Mouse (Mus musculus): ENCODE measurements around the gene Gabpb2.
A peak's percentile ranks its signal among the peaks of the same experiment; 100 is the strongest.

The Gabpb2 gene

DNA sequence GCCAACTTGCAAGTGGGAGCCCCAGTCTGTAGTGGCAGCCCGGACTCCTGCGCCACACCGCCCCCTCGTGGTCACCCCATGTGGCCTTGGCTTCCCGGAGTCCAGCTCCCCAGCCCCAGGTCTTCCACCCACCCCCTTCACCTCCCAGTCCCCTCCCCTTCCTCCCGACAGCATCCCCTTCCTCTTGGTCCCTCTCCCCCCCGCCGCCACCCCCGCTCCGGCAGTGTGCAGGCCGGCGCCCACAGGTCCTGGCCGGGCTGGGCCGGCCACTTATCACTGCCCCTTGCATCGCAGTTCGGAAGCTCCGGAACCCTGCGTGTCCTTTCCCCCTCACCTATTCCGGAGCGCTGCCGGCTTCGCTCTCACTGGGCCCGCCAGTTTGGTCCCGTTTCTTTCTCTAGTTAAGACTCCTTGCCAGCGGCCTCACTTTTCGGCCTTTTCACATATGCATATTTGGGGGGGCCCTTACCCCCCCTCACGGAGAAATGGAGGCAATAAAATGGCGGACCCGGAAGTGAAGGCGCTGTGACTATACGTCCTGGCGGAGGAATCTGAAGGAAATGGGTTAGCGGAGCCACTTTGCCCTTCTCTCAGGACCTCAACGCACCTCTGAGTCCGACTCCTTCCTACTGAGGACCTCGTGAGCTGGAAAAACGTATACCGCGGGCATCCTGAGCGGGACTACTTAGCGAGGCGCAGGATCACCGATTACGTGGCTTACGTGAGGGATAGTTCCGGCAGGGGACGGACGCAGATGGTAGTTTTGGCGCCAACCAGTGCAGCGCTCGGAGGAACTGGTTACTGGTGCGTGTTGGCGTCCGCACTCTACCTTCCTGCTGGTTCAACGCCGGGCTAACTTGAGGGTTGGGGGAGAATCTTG is at the start of gene Gabpb2:
Gene Gabpb2 (minus strand): TSS at position 662 of the 880 bp plus-strand sequence.
- DNase-seq (ENCODE audit: low read depth, low spot score) = peak; percentile 99

DNA sequence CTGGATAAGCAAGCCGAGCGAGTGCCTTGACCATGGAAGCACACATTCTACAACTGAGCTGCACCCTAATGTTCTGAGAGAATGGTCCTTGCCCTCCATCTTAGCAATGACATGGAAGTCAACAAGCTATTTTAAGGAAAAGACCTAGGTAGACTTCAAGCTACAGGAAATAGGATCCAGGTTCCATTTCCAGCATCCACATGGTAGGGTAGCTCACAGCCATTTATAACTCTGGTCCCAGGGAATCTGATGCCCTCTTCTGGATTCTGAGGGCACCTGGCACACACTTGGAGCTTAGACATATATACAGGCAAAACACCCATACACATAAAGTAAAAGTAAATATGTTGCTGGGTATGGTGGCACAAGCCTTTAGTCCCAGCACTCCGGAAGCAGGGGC is 48.3 kb upstream of the Gabpb2 start:
- DNase-seq (ENCODE audit: low read depth, low spot score) = no peak

DNA sequence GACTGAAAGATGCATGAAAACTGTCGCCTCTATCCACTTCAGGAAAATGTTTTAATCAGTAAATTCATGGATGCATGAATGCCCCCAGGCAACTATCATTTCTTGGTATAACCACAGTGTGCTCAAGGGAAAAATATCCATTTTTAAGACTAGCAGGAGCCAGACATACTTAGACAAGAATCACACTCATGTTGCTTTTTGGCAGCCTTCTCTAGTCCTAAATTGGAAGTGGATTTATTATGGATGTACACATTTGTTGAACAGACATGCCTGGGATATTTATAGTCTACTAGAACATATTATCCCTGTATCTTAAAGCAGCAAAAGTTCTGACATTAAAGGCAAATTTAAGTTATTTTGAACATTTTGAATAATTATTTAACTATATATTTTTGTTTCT is 47.0 kb upstream of the Gabpb2 start:
- DNase-seq (ENCODE audit: low read depth, low spot score) = no peak

DNA sequence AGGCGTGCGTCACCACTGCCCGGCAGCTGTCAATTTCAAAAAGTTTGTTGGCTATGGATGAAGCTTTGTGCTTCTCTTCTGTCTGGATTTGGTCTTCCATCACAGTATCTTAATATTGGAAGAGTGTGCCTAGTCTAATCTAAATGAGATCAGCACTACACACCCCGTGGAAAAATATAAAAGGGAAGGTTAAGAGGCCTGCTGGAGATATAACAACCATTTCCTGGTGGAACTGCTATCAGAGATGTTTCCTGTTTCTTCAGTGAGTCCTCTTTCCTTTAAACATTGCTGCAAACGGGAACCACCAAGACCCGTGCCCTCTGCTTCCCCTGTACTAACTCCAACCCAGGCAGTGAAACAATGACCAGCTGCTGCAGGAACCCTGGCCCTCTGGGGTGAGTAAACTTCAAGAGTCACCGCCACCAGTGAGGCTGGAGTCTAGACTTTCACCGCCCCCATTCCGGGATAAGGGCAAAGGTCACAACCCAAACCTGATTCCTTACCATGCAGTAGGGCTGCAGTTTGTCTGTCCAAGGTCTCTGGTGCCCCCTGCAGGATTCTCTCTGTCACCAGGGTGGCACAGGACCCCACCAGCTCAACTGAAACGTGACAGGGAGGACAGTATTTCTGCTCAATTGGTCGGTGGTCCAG is 45.5 kb upstream of the Gabpb2 start:
- peak; percentile 86 for DNase-seq (ENCODE audit: low read depth, low spot score)

DNA sequence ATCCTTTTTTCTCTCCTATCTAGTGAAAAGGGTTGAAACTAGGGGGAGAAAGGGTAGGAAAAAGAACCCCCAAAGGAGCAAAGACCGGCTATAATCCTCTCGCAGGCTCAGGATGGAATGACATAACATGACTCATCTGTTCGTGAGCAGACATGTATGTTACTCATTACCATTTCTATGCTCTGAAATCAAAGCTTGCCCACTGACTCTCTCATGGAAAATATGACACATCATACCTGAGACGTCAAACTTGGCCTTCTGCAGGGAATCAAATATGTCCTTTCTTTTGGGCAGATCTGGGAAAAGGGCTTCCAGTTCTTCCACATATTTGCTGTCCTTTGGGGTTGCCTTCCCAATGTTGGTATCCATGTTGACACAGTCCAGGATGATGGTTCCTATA is 44.3 kb upstream of the Gabpb2 start:
- DNase-seq (ENCODE audit: low read depth, low spot score) = no peak

DNA sequence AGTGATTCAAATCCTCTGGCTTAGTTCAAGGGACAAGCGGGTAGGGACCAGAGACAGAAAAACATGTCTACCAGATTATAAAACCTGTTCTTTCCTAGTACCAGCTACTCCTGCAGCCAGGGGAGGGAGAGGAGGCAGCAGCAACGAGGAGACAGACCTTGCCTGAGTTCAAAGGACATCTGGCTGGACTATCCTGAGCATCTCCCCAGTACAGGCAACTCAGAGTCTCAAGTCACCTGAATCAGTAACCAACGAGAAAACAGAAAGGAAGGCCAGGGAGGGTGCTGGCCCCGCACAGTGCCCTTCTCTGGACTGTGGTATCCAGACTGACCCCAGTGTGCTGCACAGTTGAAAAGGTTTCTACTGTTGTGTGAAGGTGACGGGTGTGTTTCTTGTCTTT is 39.2 kb upstream of the Gabpb2 start:
- no peak for DNase-seq (ENCODE audit: low read depth, low spot score)

DNA sequence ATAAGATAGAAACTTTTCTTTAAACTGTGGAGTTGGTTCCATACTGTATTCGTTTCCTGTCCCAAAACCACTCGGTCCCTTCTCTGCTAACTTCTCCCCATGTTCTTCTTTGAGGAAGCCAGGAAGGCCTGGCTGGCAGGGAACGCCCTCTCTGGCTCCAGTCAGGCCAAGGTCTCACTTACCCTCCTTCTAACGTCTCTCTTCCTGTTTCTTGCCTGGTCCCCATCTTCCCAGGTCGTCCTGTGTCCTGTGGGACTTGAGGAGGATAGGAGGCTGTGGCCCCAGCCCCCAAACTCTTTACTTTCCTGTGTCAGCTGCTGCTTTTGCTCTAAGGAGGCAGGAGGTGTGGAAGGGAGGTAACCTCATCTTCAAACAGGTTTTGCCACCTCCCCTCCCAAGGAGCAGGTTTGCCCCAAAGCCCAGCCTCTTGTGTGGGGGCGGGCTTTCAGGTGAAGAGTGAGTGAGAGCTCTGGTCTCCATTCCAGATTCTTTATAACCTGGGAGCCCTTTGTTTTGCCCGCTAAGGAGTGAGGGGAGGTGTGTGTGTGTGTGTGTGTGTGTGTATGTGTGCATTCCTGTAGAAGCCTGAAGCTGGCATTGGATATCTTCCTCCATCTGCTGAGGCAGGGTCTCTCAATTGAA is 33.2 kb upstream of the Gabpb2 start, which contains the start of gene Bnipl:
Gene Bnipl (minus strand): TSS at position 411 of the 642 bp plus-strand sequence.
- DNase-seq (ENCODE audit: low read depth, low spot score) = no peak

DNA sequence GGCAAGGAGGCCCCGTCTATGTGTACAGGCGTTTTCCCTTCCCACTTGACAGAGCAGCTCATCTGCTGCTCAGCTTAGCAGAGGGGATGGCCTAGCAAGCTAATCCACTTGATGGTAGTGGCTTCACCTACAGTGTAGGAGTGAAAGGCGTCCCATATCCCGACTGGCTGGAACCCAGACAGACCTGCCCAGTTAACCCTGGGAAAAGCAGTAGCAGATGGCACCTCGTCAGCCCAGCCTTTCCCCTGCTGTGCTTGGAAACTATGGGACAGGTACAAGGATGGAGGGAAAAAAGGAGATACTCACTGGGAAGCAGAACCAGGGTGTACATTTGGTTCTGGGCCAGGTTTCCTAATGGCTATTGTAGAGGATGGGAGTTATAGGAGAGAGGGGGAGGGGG is 32.6 kb upstream of the Gabpb2 start:
- no peak for DNase-seq (ENCODE audit: low read depth, low spot score)

DNA sequence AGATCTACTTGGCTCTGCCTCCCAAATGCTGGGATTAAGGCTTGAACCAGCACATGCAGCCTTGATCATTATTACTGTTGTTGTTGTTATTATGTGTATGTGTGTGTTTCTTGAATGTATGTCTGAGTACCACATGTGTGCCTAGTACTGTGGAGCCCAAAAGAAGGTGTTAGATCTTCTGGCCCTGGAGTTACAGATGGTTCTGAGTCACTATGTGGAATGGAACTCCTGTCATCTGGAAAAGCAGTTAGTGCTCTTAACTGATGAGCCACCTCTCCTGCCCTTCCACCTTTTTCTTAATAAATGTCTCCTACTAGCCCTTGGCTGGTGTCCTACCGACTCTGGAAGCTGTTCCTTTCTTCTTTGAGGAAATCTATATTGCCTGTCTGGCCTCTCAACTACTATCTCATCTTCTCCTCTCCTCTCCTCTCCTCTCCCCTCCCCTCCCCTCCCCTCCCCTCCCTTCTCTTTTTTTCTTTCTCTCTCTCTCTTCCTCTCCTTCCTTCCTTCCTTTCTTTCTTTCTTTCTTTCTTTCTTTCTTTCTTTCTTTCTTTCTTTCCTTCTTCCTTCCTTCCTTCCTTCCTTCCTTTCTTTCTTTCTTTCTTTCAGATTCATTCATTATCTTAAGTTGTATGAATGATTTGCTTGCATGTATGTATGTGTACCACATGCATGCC is 30.1 kb upstream of the Gabpb2 start:
- DNase-seq (ENCODE audit: low read depth, low spot score) = no peak

DNA sequence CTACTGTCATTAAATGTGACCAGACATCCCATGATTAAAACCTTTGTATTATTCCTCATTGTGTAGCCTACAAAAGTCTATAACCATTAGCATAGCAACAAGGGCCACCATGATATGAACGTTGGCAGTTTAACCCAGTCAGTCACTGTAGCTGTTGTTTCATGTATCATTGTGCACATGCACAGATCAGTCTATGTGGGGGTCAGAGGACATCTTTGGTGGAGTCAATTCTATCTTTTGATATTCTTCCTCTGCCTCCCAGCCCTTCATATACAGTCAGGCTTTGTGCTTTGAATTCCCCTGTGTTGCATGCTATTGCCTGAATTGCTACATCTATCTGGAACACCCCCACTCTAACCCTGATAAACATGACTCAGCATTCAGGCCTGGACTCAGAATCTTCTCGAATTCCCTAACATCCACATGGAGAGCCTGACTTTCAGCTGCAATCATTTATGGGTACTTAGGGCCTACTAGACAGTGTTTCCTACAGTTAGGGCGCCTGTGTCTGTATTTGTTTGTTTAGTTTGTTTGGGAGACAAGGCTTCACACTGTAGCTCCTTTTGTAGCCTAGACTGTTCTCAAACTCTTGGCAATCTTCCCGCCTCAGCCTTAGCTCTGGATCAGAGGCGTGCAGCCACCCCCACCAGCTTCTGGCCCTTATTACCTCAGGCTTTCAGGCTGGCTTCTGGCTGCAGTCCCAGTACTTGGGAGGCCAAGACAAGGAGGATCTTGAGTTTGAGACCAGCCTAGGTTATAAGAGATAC is 28.9 kb upstream of the Gabpb2 start:
- no peak for DNase-seq (ENCODE audit: low read depth, low spot score)

DNA sequence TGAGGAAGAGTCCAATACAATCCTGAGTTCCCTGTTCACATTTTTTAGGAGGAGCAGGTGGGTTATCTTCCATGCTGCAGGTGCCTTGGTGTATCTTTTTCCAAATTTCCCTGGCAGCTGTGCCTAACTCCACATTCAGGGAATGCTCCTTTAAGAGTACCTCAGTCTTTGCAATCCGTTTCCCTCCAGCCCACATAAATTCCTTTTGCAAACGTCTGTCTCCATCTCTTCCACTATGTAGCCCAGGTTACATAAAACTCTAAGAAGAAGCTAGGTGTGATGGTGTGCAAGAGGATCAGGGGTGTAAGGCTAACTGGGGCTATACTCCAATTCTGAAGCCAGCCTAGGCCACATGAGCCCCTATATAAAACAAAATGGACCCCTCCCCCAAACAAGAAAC is 25.4 kb upstream of the Gabpb2 start:
- DNase-seq (ENCODE audit: low read depth, low spot score) = no peak

DNA sequence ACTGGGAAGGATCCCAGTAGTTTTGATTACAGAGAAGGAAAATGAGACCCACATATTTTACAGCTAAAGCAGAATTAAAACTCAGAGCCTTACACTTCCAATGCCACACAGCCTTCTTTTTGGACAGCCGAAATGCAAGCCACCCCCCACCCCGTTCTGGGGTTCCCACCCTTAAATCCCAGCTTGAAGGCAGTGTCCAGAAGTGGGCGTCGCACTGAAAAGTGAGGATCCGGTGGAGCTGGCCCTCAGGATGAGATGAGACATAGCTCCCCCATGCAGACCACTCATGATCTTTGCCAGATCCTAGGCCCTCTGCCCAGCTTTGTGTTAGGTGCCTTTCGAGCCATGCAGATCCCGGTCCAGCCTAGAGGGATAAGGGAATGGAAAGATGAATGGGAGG is 23.8 kb upstream of the Gabpb2 start, which contains the start of gene Gm128:
Gene Gm128 (minus strand): TSS at position 101 of the 400 bp plus-strand sequence.
- no peak for DNase-seq (ENCODE audit: low read depth, low spot score)

DNA sequence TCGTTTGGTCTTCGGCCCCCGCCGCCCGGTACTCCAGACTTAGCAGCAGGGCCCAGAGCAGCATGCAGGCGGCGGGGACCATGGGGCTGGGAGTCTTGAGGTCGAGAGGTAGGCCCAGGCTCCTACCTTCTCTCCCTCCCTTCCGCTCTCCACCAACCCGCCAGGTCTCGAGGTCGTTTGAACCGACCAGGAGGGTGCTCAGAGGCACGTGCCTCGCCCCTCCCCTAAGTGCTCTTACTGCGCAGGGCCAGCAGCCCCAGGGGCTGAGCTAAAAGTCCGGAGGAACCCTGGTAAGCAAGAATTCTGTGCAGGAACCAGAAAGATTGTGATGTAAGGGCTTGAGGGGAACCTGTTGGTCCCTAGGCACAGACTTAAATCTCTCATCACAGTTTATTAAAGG is 23.2 kb upstream of the Gabpb2 start:
- peak; percentile 67 for DNase-seq (ENCODE audit: low read depth, low spot score)

DNA sequence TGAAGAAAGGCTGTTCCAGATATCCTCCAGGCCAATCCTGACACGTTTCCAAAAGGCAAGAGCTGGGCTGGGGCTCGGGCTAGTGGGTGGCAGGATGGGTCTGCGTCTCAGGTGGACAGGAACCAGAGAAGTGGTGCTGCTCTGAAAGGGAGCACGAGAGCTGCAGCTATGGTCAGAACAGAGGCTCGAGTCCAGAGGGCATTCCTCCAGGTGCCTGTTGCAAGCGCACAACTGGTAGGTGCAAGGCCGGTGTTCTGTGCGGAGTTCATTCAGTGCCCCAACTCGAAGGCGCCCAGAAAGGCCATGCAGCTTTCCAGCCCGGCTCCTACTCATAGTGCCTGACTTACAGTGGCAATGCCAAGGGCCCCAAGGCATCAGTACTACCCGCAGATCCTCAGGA is 22.3 kb upstream of the Gabpb2 start:
- no peak for DNase-seq (ENCODE audit: low read depth, low spot score)

DNA sequence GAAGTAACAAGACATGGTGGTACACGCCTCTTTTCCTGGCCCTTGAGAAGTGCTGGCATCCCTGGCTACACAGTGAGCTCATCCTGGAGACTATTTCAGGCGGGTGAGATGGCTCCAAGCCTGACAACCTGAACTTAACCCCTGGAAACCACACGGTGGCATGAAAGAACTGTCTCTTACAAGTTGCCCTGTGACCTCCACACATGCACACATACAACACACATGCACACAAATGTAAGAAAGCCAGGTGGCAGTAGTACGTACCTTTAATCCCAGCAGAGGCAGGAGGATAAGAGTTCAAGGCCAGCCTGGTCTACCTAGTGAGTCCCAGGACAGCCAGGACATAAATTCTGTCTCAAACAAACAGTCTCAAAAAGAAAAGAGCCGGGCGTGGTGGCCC is 21.3 kb upstream of the Gabpb2 start:
- DNase-seq (ENCODE audit: low read depth, low spot score) = peak; percentile 57

DNA sequence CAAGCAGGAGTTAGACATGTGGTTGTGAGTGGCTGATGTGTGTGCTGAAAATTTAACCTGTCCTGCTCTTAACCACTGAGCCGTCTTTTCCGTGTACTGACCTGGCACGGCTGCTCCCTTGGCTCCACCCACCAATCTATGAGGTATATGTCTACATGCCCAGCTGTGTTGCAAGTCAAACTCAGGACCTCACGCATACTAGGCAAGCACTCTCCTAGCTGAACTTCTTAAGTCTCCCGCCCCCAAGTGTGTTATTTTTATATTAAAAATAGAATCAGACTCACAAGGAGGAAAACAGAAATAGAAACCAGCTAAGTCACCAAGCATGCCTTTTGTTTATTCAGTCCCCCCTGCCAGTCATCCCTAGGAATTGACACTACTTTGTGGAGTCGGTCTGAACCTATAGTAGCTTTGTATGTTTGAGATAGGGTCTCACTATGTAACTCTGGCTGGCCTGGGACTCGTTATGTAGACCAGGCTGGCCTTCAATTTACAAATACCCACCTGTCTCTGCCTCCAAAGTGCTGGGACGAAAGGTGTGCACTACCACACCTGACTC is 19.9 kb upstream of the Gabpb2 start:
- no peak for DNase-seq (ENCODE audit: low read depth, low spot score)

DNA sequence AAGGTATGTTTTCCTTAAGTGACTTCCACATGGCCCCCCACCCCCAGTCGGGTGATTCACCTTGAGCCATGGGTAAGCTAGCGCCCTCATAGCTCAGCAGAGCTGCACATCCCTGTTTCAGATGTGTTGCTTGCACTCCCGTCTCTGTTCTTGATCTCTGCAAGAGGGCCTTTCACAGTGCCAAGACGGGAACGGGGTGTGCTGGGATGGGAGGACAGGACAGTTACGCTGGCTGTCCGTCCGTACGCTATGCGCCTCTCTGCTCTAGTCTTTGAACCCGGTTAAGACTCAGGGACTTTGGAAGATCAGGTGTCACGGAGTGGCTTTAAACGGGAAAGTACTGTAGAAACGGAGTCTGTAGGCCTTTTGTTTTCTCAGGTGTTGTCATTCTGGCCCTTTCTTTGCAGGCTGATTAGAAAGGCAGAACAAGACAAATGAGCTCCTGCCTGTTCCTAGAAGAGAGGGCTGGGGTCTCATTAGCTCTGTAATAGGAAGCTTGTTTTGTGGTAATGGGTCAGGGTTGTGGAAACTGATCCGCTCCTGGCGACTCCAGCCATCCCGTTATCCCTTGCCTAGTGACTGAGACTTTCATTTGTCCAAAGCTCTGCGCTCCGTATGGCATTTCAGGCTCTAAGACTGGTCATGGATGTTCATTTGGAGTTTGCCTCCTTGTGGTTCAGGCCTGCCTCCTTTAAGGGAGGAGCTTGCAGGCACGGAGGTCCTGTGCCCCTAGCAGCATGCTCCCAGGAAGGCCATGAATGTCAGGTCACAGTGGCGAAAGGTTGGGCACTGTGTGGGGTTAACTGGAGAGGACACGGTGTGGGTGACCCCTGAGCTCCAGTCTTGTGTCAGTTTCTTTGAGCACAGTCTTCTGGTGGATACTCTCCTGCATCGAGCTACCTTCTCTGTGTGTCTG is 17.9 kb upstream of the Gabpb2 start:
- no peak for DNase-seq (ENCODE audit: low read depth, low spot score)

DNA sequence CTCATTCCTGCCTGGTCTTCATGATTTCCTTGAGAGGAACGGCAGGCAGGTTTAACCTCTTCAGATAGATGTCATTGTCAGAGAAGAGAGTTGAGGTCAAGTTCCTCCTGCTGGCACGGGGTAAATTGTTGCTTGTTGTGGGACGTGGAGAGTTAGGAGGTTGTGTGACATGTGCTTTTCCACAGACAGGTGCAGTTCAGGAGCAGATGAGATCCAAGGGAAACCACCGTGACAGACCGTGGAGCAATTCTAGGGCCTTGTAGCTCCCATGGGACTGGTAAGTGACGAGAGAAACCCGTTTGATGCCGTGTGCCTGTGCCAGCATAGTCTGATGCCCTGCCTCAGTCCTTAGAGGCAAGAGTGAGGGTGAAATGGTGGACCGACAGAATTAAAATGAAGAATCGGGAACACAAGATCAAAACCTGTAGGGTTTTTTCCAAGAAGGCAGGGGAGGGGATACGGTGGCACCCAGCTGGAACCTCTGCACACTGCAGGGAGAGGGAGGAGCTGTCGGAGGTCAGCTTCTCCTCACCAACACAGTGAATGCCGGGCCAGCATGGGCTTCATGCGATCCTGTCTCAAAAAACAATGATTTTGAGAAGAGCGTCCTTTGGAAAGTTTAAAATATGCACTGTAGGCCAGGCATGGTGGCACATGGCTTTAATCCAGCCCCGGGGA is 15.7 kb upstream of the Gabpb2 start:
- no peak for DNase-seq (ENCODE audit: low read depth, low spot score)

DNA sequence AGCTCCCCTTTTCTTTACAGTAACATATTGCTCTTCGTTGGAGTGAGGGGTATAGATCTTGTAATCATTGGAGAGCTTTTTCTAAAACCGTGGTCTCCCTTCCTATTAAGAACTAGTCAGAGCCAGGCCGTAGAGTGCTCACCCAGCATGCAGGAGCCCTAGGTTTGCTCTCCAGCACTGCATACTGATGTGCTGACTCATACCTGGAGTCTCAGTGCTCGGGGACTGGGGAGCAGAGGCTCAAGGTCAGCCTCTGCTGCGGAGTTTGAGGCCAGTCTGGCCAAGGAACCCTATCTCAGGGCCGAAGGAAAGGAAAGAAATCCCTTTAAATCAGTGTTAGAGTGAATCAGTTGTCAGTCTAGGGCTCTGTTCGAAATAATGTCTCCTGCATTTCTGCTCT is 15.1 kb upstream of the Gabpb2 start:
- DNase-seq (ENCODE audit: low read depth, low spot score) = peak; percentile 49

Data from ES-CJ7 (cell line).